Mouse (Mus musculus): ENCODE data around the gene Polg2. TPM values are rescaled to one million over a fixed set of nuclear protein-coding genes. Genes with fewer than 3 reads are reported as not detected.
A peak's percentile ranks its signal among the peaks of the same experiment; 100 is the strongest.
"Not testable (repeated sequence)": the region's sequence is repeated elsewhere in the genome, so short reads cannot be mapped to it uniquely, and the experiment has no call there.

Polg2 gene
- polyA plus RNA-seq, 1 experiment from 2014 or later = 9.3 TPM

DNA sequence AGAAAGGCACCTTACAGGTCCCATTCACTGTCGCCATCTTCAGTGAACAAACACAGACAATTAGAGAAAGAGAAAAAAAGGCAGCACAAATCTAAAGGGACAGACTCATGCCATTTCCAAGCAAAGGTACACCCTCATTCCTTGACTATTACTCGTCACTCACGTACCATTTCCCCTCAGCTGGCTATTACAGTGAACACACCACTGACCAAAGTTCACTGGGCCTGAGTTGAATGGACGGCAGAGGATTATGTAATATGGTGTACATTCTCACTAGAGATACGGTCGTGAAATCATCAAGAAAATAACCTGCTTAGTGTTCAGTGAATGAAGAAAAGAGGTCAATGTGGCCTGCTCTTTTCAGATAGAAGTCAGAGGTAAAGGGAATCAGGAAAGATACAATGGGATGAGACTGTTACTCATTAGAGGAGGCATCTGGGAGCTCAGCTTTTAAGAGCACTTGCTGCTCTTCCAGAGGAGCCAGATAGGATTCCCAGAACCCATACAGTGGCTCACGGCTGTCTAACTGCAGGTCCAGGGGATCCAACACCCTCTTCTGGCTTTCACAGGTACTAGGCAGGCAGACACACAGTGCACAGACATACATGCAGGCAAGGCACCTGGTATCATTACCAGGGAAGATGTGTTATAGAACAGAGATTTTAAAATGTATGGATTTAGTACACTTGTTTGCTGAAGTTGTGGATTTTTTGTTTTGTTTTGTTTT is 33.2 kb upstream of the Polg2 start:
- ATAC-seq (replicated peaks; ENCODE audit: low FRiP score) = no peak
- Histone ChIP-seq H3K9ac (ENCODE audit: low read depth, low read length) (no peak overlapping the region), H3K9me3 (ENCODE audit: control insufficient read depth, low read length) (no peaks in the 10 kb centered on the region), H3K4me1 (replicated peaks; ENCODE audit: control insufficient read depth, insufficient read depth, low read length) (0 out of 2 replicates have a peak, but pooled peaks cover 2% of the 10 kb centered on the region), H3K4me3 (ENCODE audit: low read depth, low read length) (no peak overlapping the region), H3K27me3 (replicated peaks; ENCODE audit: control insufficient read depth, insufficient read depth, low read length) (no peaks in the 10 kb centered on the region), H3K27ac (ENCODE audit: low read depth, low read length) (no peak overlapping the region; the same call in 1 of the 2 replicates), H3K36me3 (ENCODE audit: control insufficient read depth, insufficient read depth, low read length) (peaks cover 59% of the 10 kb centered on the region), H3K4me2 (no peak overlapping the region)
- DNase-seq (ENCODE audit: low spot score) = no peak
- WGBS = 81% methylated on average over 7 of the region's 7 CpGs

- not testable (repeated sequence) for DNase-seq (ENCODE audit: low spot score); H3K9me3 ChIP-seq (ENCODE audit: control insufficient read depth, low read length); H3K9ac ChIP-seq (ENCODE audit: low read depth, low read length); H3K4me1 ChIP-seq (replicated peaks; ENCODE audit: control insufficient read depth, insufficient read depth, low read length); H3K27me3 ChIP-seq (replicated peaks; ENCODE audit: control insufficient read depth, insufficient read depth, low read length); H3K27ac ChIP-seq (ENCODE audit: low read depth, low read length); H3K4me2 ChIP-seq; H3K4me3 ChIP-seq (ENCODE audit: low read depth, low read length); ATAC-seq (replicated peaks; ENCODE audit: low FRiP score)
- peaks cover 32% of the 10 kb centered on the region for H3K36me3 ChIP-seq (ENCODE audit: control insufficient read depth, insufficient read depth, low read length)
- WGBS = 90% methylated on average over 1 of the region's 1 CpGs
Measured at GRCm38 (mm10) chr11:106807442-106807841, 28.1 kb upstream of the Polg2 start.

DNA sequence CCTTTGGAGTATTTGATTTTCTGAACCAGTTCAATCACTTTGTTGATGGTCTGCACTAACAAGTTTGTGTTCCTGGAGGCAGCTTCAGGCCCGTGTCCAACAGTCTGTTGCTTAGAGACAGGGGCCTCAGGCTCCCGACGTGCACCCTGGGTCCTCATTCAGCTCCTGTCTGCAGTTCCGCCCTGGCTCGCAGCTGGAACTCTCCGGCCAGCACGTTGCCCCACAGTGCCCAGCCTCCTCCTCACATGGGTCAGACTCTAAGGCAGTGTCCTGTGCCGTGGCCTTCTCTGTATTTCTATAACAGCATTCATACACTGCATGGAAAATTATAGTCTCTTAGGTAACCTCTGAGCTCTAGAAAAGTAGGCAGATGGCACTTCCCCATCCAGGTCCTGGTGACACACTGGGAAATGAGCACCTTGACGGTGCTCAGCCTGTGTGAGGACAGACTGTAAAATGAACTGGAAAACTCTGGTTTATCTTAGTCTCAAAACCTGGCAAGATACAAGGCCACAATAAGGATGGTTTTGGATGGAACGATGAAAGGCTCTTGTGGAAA is 22.8 kb upstream of the Polg2 start:
- no peak for ATAC-seq (replicated peaks; ENCODE audit: low FRiP score)
- Histone ChIP-seq H3K36me3 (ENCODE audit: control insufficient read depth, insufficient read depth, low read length) (peaks cover 42% of the 10 kb centered on the region), H3K9me3 (ENCODE audit: control insufficient read depth, low read length) (no peaks in the 10 kb centered on the region), H3K9ac (ENCODE audit: low read depth, low read length) (no peak overlapping the region), H3K27ac (ENCODE audit: low read depth, low read length) (no peak overlapping the region), H3K4me2 (no peak overlapping the region), H3K4me1 (replicated peaks; ENCODE audit: control insufficient read depth, insufficient read depth, low read length) (no peaks in the 10 kb centered on the region), H3K27me3 (replicated peaks; ENCODE audit: control insufficient read depth, insufficient read depth, low read length) (no peaks in the 10 kb centered on the region), H3K4me3 (ENCODE audit: low read depth, low read length) (no peak overlapping the region)
- WGBS = 91% methylated on average over 10 of the region's 10 CpGs
- no peak for DNase-seq (ENCODE audit: low spot score)

DNA sequence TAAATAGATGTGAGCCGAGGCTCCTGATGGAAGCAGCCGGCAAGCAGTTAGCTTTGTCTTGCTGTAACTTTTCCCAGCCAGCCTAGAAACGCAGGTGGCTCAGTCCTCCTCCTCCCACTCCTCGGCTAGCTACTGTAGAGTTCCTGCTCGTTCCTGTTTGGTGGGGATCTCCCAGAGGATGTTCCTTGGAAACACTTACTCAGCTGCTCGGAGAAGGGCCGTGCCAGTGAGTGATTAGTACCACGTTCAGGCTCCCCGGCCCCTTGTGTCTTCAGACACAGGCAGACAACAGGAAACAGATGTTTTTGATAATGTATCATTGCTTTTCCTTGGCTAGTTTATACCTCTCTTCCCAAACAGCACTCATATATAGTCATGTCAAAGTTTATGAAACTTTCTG is 16.3 kb upstream of the Polg2 start:
- Histone ChIP-seq H3K9me3 (ENCODE audit: control insufficient read depth, low read length) (no peaks in the 10 kb centered on the region), H3K4me3 (ENCODE audit: low read depth, low read length) (no peak overlapping the region), H3K4me1 (replicated peaks; ENCODE audit: control insufficient read depth, insufficient read depth, low read length) (peaks cover 7% of the 10 kb centered on the region; the same call in 1 of the 2 replicates), H3K9ac (ENCODE audit: low read depth, low read length) (no peak overlapping the region), H3K36me3 (ENCODE audit: control insufficient read depth, insufficient read depth, low read length) (peaks cover 42% of the 10 kb centered on the region), H3K27me3 (replicated peaks; ENCODE audit: control insufficient read depth, insufficient read depth, low read length) (no peaks in the 10 kb centered on the region), H3K4me2 (no peak overlapping the region; the same call in 1 of the 2 replicates), H3K27ac (ENCODE audit: low read depth, low read length) (peak overlapping the region; percentile 43; the same call in 1 of the 2 replicates)
- ATAC-seq (replicated peaks; ENCODE audit: low FRiP score) (no peak), DNase-seq (ENCODE audit: low spot score) (no peak)
- 44% methylated on average over 9 of the region's 9 CpGs for WGBS

GRCm38 (mm10) chr11:106793846-106794245 is 14.5 kb upstream of the Polg2 start:
- WGBS = 78% methylated on average over 4 of the region's 4 CpGs
- no peak for DNase-seq (ENCODE audit: low spot score)
- Histone ChIP-seq H3K36me3 (ENCODE audit: control insufficient read depth, insufficient read depth, low read length) (peaks cover 31% of the 10 kb centered on the region), H3K27ac (ENCODE audit: low read depth, low read length) (no peak overlapping the region), H3K9me3 (ENCODE audit: control insufficient read depth, low read length) (no peaks in the 10 kb centered on the region), H3K4me2 (no peak overlapping the region), H3K4me3 (ENCODE audit: low read depth, low read length) (no peak overlapping the region), H3K4me1 (replicated peaks; ENCODE audit: control insufficient read depth, insufficient read depth, low read length) (peaks cover 11% of the 10 kb centered on the region), H3K9ac (ENCODE audit: low read depth, low read length) (no peak overlapping the region), H3K27me3 (replicated peaks; ENCODE audit: control insufficient read depth, insufficient read depth, low read length) (no peaks in the 10 kb centered on the region)
- ATAC-seq (replicated peaks; ENCODE audit: low FRiP score) = no peak

DNA sequence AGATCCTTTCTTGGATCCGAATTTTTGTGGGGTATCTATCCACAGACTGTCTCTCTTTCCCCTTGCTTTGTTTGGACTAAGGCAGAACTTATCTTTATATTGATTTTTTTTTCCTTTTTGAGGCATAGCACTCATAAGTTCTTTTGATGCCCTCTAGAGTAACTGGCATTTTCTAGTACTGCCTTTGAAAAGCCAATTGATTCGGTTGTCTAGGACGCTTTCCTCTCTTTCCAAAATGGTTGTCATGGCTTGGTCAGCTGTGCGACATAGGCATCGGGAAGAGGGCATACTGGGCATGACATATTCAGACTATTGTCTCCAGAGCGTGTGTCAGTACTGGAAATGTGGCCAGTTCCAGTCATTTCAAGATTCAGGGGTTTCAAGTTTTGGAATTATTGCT is 10.3 kb upstream of the Polg2 start:
- ATAC-seq (replicated peaks; ENCODE audit: low FRiP score) = no peak
- peak overlapping the region; percentile 100 for H3K9ac ChIP-seq (ENCODE audit: low read depth, low read length)
- H3K4me1 ChIP-seq (replicated peaks; ENCODE audit: control insufficient read depth, insufficient read depth, low read length) = peaks cover 4% of the 10 kb centered on the region; the same call in 1 of the 2 replicates
- peak overlapping the region; percentile 94 for H3K4me3 ChIP-seq (ENCODE audit: low read depth, low read length)
- no peaks in the 10 kb centered on the region for H3K9me3 ChIP-seq (ENCODE audit: control insufficient read depth, low read length)
- H3K27ac ChIP-seq (ENCODE audit: low read depth, low read length) = peak overlapping the region; percentile 99
- H3K36me3 ChIP-seq (ENCODE audit: control insufficient read depth, insufficient read depth, low read length) = peaks cover 23% of the 10 kb centered on the region
- peak overlapping the region; percentile 88 for H3K4me2 ChIP-seq
- H3K27me3 ChIP-seq (replicated peaks; ENCODE audit: control insufficient read depth, insufficient read depth, low read length) = no peaks in the 10 kb centered on the region
- WGBS = under 1% methylated on average over 6 of the region's 6 CpGs
- DNase-seq (ENCODE audit: low spot score) = peak; percentile 36

GRCm38 (mm10) chr11:106788775-106789459 is 9.6 kb upstream of the Polg2 start, which contains the start of the genes Ddx5 and Cep95:
Gene Ddx5, minus strand, starts transcription at chr11:106789185.
Gene Cep95, plus strand, starts transcription at chr11:106789252.
- Histone ChIP-seq H3K27ac (ENCODE audit: low read depth, low read length) (peak within 1 kb of the TSS; percentile 99), H3K4me3 (ENCODE audit: low read depth, low read length) (peak within 1 kb of the TSS; percentile 94), H3K27me3 (replicated peaks; ENCODE audit: control insufficient read depth, insufficient read depth, low read length) (no peaks in the 10 kb centered on the region), H3K36me3 (ENCODE audit: control insufficient read depth, insufficient read depth, low read length) (peaks cover 26% of the 10 kb centered on the region), H3K9me3 (ENCODE audit: control insufficient read depth, low read length) (no peaks in the 10 kb centered on the region), H3K4me1 (replicated peaks; ENCODE audit: control insufficient read depth, insufficient read depth, low read length) (peaks cover 4% of the 10 kb centered on the region; the same call in 1 of the 2 replicates), H3K9ac (ENCODE audit: low read depth, low read length) (peak within 1 kb of the TSS; percentile 100), H3K4me2 (peak within 1 kb of the TSS; percentile 88)
- peak; percentile 89 for ATAC-seq (replicated peaks; ENCODE audit: low FRiP score)
- under 1% methylated on average over 58 of the region's 58 CpGs for WGBS
- peak; percentile 99 for DNase-seq (ENCODE audit: low spot score)

DNA sequence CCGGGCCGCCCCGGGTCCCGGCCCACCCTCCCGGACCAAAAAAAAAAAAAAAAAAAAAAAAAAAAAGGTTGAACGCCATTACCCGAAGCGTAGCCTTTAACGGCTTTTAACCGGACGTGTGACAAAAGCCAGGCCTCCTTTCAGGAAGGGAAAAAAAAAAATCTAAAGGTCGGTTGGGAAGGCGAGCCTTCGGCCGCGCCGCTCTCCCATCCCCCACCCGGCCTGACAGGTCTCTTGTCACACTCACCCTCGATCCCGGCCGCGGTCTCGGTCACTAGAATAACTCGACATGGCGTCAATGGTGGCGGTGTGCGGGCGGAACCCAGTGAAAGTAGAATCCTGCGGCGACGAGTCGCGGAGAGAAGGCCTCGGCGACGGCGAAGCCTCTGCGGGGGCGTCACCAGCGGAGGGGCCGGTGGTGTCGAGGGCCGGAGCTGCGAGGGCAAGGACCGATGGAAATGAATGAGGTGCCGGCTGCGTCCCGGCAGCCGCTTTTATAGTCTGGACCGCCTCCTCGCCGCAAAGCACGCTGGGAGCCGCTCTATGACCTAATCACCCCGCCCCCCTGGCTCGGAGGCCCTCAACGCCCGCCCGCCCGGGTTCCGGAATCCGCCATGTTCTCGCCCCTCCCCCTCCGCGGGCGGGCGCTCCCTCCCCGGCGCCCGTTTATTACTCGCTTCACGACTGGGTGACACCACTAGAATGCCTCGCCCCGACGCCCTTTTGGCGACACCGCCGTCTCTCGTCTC is 8.9 kb upstream of the Polg2 start:
- ATAC-seq (replicated peaks; ENCODE audit: low FRiP score) = peak; percentile 77
- Histone ChIP-seq H3K27me3 (replicated peaks; ENCODE audit: control insufficient read depth, insufficient read depth, low read length) (no peaks in the 10 kb centered on the region), H3K4me3 (ENCODE audit: low read depth, low read length) (peak overlapping the region; percentile 94), H3K36me3 (ENCODE audit: control insufficient read depth, insufficient read depth, low read length) (peaks cover 31% of the 10 kb centered on the region), H3K9me3 (ENCODE audit: control insufficient read depth, low read length) (no peaks in the 10 kb centered on the region), H3K9ac (ENCODE audit: low read depth, low read length) (peak overlapping the region; percentile 100), H3K27ac (ENCODE audit: low read depth, low read length) (peak overlapping the region; percentile 99), H3K4me2 (peak overlapping the region; percentile 88), H3K4me1 (replicated peaks; ENCODE audit: control insufficient read depth, insufficient read depth, low read length) (peaks cover 4% of the 10 kb centered on the region; the same call in 1 of the 2 replicates)
- DNase-seq (ENCODE audit: low spot score) = peak; percentile 100
- under 1% methylated on average over 79 of the region's 79 CpGs for WGBS

All from liver, embryonic 11.5 days (tissue).